Mouse (Mus musculus) E14TG2a.4 (cell line): ENCODE measurements around the gene Sh2d4b.
A peak's percentile ranks its signal among the peaks of the same experiment; 100 is the strongest.

Experiments
- H3K27me3 ChIP-seq: 2 replicates; pipeline ENCODE4 v1.6.1; 2014; ENCODE audit warnings: low read length, control low read depth; ENCODE audit not compliant: insufficient read depth
- H3K36me3 ChIP-seq: 2 replicates; pipeline ENCODE4 v1.6.1; 2014; ENCODE audit warnings: low read length, control low read depth; ENCODE audit not compliant: insufficient read depth
- H3K4me1 ChIP-seq: replicated peaks from 2 replicates; pipeline ENCODE4 v1.6.1; 2014; ENCODE audit warnings: low read depth, low read length, control low read depth
- H3K4me3 ChIP-seq: replicated peaks from 2 replicates; pipeline ENCODE4 v1.5.1; 2014; ENCODE audit warnings: mild to moderate bottlenecking, low read length
- H3K9me3 ChIP-seq: 2 replicates; pipeline ENCODE4 v1.6.1; 2014; ENCODE audit warnings: low read length, control low read depth
- CTCF ChIP-seq: conservative IDR thresholded peaks from 2 replicates; pipeline ENCODE4 v1.5.1; 2014; ENCODE audit warnings: low read length
- NANOG ChIP-seq: IDR thresholded peaks from 2 replicates; pipeline ENCODE4 v1.6.1; 2014; ENCODE audit warnings: borderline replicate concordance, low read length, mixed read lengths
- POU5F1 ChIP-seq: IDR thresholded peaks from 2 replicates; pipeline ENCODE4 v1.6.1; 2014; ENCODE audit warnings: low read length, borderline replicate concordance

Gene Sh2d4b

GRCm38 (mm10) chr14:40886428-40887202 lies 6.5 kb downstream of the Sh2d4b start:
- Histone ChIP-seq H3K36me3 (no peaks in the 10 kb centered on the region), H3K4me1 (peaks cover 21% of the 10 kb centered on the region), H3K4me3 (no peak overlapping the region), H3K9me3 (peaks cover 5% of the 10 kb centered on the region), H3K27me3 (no peaks in the 10 kb centered on the region)
- peak; percentile 92 for TF ChIP-seq CTCF
- TF ChIP-seq NANOG, result no peak

GRCm38 (mm10) chr14:40885752-40886151 lies 7.3 kb downstream of the Sh2d4b start:
- H3K27me3 ChIP-seq, result no peaks in the 10 kb centered on the region
- H3K36me3 ChIP-seq, result no peaks in the 10 kb centered on the region
- H3K4me1 ChIP-seq, result peaks cover 13% of the 10 kb centered on the region
- TF ChIP-seq NANOG (no peak), POU5F1 (no peak), CTCF (no peak)
- no peaks in the 10 kb centered on the region for H3K9me3 ChIP-seq
- H3K4me3 ChIP-seq, result no peak overlapping the region

- Histone ChIP-seq H3K4me1 (peaks cover 12% of the 10 kb centered on the region), H3K4me3 (no peak overlapping the region), H3K9me3 (no peaks in the 10 kb centered on the region), H3K36me3 (no peaks in the 10 kb centered on the region), H3K27me3 (no peaks in the 10 kb centered on the region)
- no peak for TF ChIP-seq CTCF
- TF ChIP-seq POU5F1, result no peak
- no peak for TF ChIP-seq NANOG
Measured at GRCm38 (mm10) chr14:40885225-40885624, 7.8 kb downstream of the Sh2d4b start.

GRCm38 (mm10) chr14:40874565-40874964 lies 18.5 kb downstream of the Sh2d4b start:
- Histone ChIP-seq H3K4me3 (no peak overlapping the region), H3K27me3 (no peaks in the 10 kb centered on the region), H3K36me3 (no peaks in the 10 kb centered on the region), H3K4me1 (no peaks in the 10 kb centered on the region), H3K9me3 (no peaks in the 10 kb centered on the region)
- TF ChIP-seq NANOG (no peak), CTCF (no peak), POU5F1 (no peak)

DNA sequence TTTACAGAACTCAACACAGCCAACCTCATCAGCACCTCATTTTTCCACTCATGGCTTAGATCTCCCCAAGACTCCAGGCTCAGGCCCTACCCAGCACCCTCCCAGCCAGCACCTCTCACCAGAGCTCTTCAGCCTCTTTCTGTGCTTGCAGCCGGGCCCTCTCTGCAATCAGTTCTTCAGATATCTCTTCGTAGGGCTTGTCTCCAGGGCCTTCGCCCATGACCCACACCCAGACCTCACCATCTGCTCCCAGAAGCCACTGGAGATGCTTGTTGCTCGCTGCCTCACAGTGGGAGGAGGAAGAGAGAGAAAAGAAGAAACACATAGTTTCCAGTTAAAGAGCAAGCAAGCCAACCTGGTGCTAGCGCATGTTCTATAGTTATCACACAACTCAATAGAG lies 19.1 kb downstream of the Sh2d4b start:
- H3K4me3 ChIP-seq, result no peak overlapping the region
- no peaks in the 10 kb centered on the region for H3K27me3 ChIP-seq
- TF ChIP-seq CTCF (no peak), NANOG (no peak), POU5F1 (no peak)
- H3K36me3 ChIP-seq, result no peaks in the 10 kb centered on the region
- H3K4me1 ChIP-seq, result no peaks in the 10 kb centered on the region
- H3K9me3 ChIP-seq, result no peaks in the 10 kb centered on the region

GRCm38 (mm10) chr14:40870598-40870997 lies 22.5 kb downstream of the Sh2d4b start:
- Histone ChIP-seq H3K9me3 (no peaks in the 10 kb centered on the region), H3K4me3 (no peak overlapping the region), H3K4me1 (peaks cover 10% of the 10 kb centered on the region; the same call in 1 of the 2 replicates), H3K27me3 (no peaks in the 10 kb centered on the region), H3K36me3 (no peaks in the 10 kb centered on the region)
- TF ChIP-seq POU5F1, result no peak
- no peak for TF ChIP-seq NANOG
- no peak for TF ChIP-seq CTCF

DNA sequence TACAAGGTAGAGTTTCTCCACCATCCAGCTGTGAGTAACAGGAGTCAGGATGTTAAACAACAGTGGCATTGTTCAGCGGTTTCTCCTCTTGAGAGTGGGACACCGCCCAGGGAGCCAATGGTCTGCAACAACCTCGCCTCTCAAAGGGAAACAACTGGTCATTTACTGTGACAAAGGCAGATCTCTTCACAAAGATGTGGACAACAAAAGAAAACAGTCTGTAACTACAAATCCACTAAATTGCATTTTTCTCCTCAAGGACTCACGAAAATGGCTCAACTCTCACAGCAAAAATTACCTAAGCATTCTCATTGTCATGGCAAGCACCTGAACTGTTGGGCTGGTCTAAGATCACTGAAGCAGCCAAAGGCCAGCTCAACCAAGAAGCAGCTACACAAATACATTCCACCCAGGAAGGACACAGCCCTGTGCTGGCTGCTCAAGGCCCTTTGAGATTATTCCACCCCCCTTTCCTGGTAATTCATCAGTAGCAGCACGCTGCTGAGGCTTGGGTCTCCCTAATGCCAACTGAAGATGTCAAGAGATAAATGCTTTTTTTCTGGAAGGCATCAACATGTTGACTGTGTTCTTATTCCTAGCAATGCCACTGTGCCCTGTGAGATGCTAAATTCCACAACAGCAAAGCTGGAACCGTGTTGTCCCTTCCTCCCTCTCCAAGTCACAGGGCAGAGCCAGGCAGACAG lies 28.1 kb downstream of the Sh2d4b start:
- peaks cover 34% of the 10 kb centered on the region for H3K4me1 ChIP-seq
- no peaks in the 10 kb centered on the region for H3K27me3 ChIP-seq
- peak; percentile 95 for TF ChIP-seq NANOG
- TF ChIP-seq CTCF, result no peak
- TF ChIP-seq POU5F1, result no peak
- H3K36me3 ChIP-seq, result no peaks in the 10 kb centered on the region
- 0 out of 2 replicates have a peak, but pooled peaks cover 3% of the 10 kb centered on the region for H3K9me3 ChIP-seq
- H3K4me3 ChIP-seq, result no peak overlapping the region

- no peak for TF ChIP-seq POU5F1
- TF ChIP-seq CTCF, result no peak
- TF ChIP-seq NANOG, result no peak
- Histone ChIP-seq H3K9me3 (0 out of 2 replicates have a peak, but pooled peaks cover 3% of the 10 kb centered on the region), H3K27me3 (no peaks in the 10 kb centered on the region), H3K36me3 (no peaks in the 10 kb centered on the region), H3K4me1 (peaks cover 34% of the 10 kb centered on the region), H3K4me3 (no peak overlapping the region)
Measured at GRCm38 (mm10) chr14:40863659-40864058, 29.4 kb downstream of the Sh2d4b start.

DNA sequence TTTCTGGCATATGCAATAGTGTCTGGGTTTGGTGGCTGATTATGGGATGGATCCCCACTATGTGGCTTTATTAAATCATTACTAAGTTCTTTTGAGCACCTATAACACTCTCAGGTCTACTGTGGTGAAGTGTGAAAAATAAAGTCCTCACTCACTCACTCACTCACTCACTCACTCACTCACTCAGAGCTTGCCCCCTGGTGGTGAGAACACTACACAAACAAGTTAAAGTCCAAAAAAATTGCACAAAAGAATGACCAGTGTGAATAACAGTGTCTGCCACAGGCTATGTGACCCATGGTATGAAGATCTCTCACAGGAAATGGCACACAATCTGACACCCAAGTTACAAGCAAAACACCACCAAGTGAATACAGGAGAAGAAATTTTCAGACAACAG lies 30.0 kb downstream of the Sh2d4b start:
- Histone ChIP-seq H3K36me3 (no peaks in the 10 kb centered on the region), H3K27me3 (no peaks in the 10 kb centered on the region), H3K4me3 (no peak overlapping the region), H3K4me1 (peaks cover 34% of the 10 kb centered on the region), H3K9me3 (0 out of 2 replicates have a peak, but pooled peaks cover 3% of the 10 kb centered on the region)
- TF ChIP-seq CTCF, result peak; percentile 11; the same call in 1 of the 2 replicates
- no peak for TF ChIP-seq POU5F1
